Mouse (Mus musculus): ENCODE measurements around the gene Zfp111. TPM values are rescaled to one million over a fixed set of nuclear protein-coding genes. Genes with fewer than 3 reads are reported as not detected.
A peak's percentile ranks its signal among the peaks of the same experiment; 100 is the strongest.

Gene Zfp111
- total RNA-seq, 2 experiments from 2014 or later = 12.8 to 15.1 TPM

GRCm38 (mm10) chr7:24196961-24197360 is 14.3 kb downstream of the Zfp111 start:
- TF ChIP-seq CTCF (IDR thresholded peaks at IDR 0.05) = no peak
- Histone ChIP-seq H3K4me3 (no peak overlapping the region), H3K27ac (no peak overlapping the region)
- intact Hi-C loops (cut with DNase I) = no loop called here
- DNase-seq (ENCODE audit: extremely low spot score in 1 of 2, low spot score in 2 of 2) = no peak

GRCm38 (mm10) chr7:24193157-24193556 is 18.1 kb downstream of the Zfp111 start:
- no peak for DNase-seq (ENCODE audit: extremely low spot score in 1 of 2, low spot score in 2 of 2)
- intact Hi-C loops (cut with DNase I) = no loop called here
- no peak for TF ChIP-seq CTCF (IDR thresholded peaks at IDR 0.05)
- Histone ChIP-seq H3K4me3 (no peak overlapping the region), H3K27ac (no peak overlapping the region)

- no peak for DNase-seq (ENCODE audit: extremely low spot score in 1 of 2, low spot score in 2 of 2)
- no peak for TF ChIP-seq CTCF (IDR thresholded peaks at IDR 0.05)
- intact Hi-C loops (cut with DNase I) = no loop called here
- H3K27ac ChIP-seq = no peak overlapping the region
- no peak overlapping the region for H3K4me3 ChIP-seq
These were observed 19.9 kb downstream of the Zfp111 start for GRCm38 (mm10) chr7:24191361-24191760.

GRCm38 (mm10) chr7:24189571-24189944 is 21.7 kb downstream of the Zfp111 start:
- no peak for TF ChIP-seq CTCF (IDR thresholded peaks at IDR 0.05)
- DNase-seq (ENCODE audit: extremely low spot score in 1 of 2, low spot score in 2 of 2) = no peak
- H3K27ac ChIP-seq = no peak overlapping the region
- H3K4me3 ChIP-seq = no peak overlapping the region
- intact Hi-C loops (cut with DNase I) = no loop called here

GRCm38 (mm10) chr7:24188901-24189570 is 22.2 kb downstream of the Zfp111 start:
- TF ChIP-seq CTCF (IDR thresholded peaks at IDR 0.05) = no peak
- intact Hi-C loops (cut with DNase I) = no loop called here
- no peak overlapping the region for H3K4me3 ChIP-seq
- no peak for DNase-seq (ENCODE audit: extremely low spot score in 1 of 2, low spot score in 2 of 2)
- no peak overlapping the region for H3K27ac ChIP-seq

- DNase-seq (ENCODE audit: extremely low spot score in 1 of 2, low spot score in 2 of 2) = no peak
- no peak for TF ChIP-seq CTCF (IDR thresholded peaks at IDR 0.05)
- no peak overlapping the region for H3K27ac ChIP-seq
- no peak overlapping the region for H3K4me3 ChIP-seq
- intact Hi-C loops (cut with DNase I) = no loop called here
These were observed 23.6 kb downstream of the Zfp111 start for GRCm38 (mm10) chr7:24187611-24188010.

- intact Hi-C loops (cut with DNase I) = loop anchor here (2.0 kb wide), 2 partner anchors 63 to 95 kb away; partner anchors contain the start of genes Zfp112 and Zfp180
- H3K27ac ChIP-seq = peak overlapping the region; percentile 74
- TF ChIP-seq CTCF (IDR thresholded peaks at IDR 0.05) = no peak
- DNase-seq (ENCODE audit: extremely low spot score in 1 of 2, low spot score in 2 of 2) = no peak
- peak overlapping the region; percentile 73 for H3K4me3 ChIP-seq
These were observed 35.9 kb downstream of the Zfp111 start for GRCm38 (mm10) chr7:24175337-24175711.

- peak; percentile 77 for DNase-seq (ENCODE audit: extremely low spot score in 1 of 2, low spot score in 2 of 2)
- TF ChIP-seq CTCF (IDR thresholded peaks at IDR 0.05) = peak; percentile 13
- Histone ChIP-seq H3K27ac (peak within 1 kb of the TSS; percentile 74), H3K4me3 (peak within 1 kb of the TSS; percentile 73)
- intact Hi-C loops (cut with DNase I) = loop anchor here (2.0 kb wide), 2 partner anchors 62 to 94 kb away; partner anchors contain the start of genes Zfp112 and Zfp180
These were observed 36.5 kb downstream of the Zfp111 start, which contains the start of gene Zfp114 for GRCm38 (mm10) chr7:24174618-24175336. Gene Zfp114 (plus strand): TSS chr7:24175060.

- TF ChIP-seq CTCF (IDR thresholded peaks at IDR 0.05) = no peak
- H3K4me3 ChIP-seq = no peak overlapping the region
- H3K27ac ChIP-seq = no peak overlapping the region
- intact Hi-C loops (cut with DNase I) = no loop called here
- DNase-seq (ENCODE audit: extremely low spot score in 1 of 2, low spot score in 2 of 2) = no peak
These were observed 39.1 kb downstream of the Zfp111 start for GRCm38 (mm10) chr7:24172191-24172590.

GRCm38 (mm10) chr7:24153272-24153671 is 58.0 kb downstream of the Zfp111 start:
- peak; percentile 19; the same call in 1 of the 2 replicates for TF ChIP-seq CTCF (IDR thresholded peaks at IDR 0.05)
- no peak overlapping the region for H3K4me3 ChIP-seq
- intact Hi-C loops (cut with DNase I) = no loop called here

More at GRCm38 (mm10) chr7:24153272-24153671, 58.0 kb downstream of the Zfp111 start:
- no peak for DNase-seq (ENCODE audit: extremely low spot score in 1 of 2, low spot score in 2 of 2)
- H3K27ac ChIP-seq = no peak overlapping the region

Other genes with a start within 250 kb of the Zfp111 start
- not detected for gene Vmn1r181, start 236.8 kb downstream of the Zfp111 start, total RNA-seq (2021)
- not detected for gene V1rd19, start 209.8 kb downstream of the Zfp111 start, total RNA-seq (2021)
- not detected for gene Vmn1r183, start 158.2 kb downstream of the Zfp111 start, total RNA-seq (2021)
- 10 to 100 TPM; 60.4 to 66.6 TPM for gene Zfp180, start 129.5 kb downstream of the Zfp111 start, total RNA-seq (2021)
- gene Zfp112, start 99.1 kb downstream of the Zfp111 start, total RNA-seq (2021) = 10 to 100 TPM in 1 of 2 experiments, 1 to 10 TPM in 1; 10.0 to 11.9 TPM
- gene Zfp235, start 77.3 kb downstream of the Zfp111 start, total RNA-seq (2021) = 10 to 100 TPM; 22.0 to 23.1 TPM
- 1 to 10 TPM; 2.7 to 4.5 TPM for gene Zfp114, start 36.4 kb downstream of the Zfp111 start, total RNA-seq (2021)
- gene Zfp109, start 26.1 kb upstream of the Zfp111 start, total RNA-seq (2021) = 10 to 100 TPM; 10.1 to 10.4 TPM
- gene Zfp108, start 43.4 kb upstream of the Zfp111 start, total RNA-seq (2021) = 1 to 10 TPM; 8.7 to 9.2 TPM
- 10 to 100 TPM; 12.8 to 18.3 TPM for gene Zfp93, start 59.0 kb upstream of the Zfp111 start, total RNA-seq (2021)
- gene Zfp61, start 89.8 kb upstream of the Zfp111 start, total RNA-seq (2021) = 10 to 100 TPM; 19.4 to 21.5 TPM
- gene Zfp94, start 105.2 kb upstream of the Zfp111 start, total RNA-seq (2021) = 10 to 100 TPM; 14.0 to 14.5 TPM
- gene Tescl, start 122.5 kb upstream of the Zfp111 start, total RNA-seq (2021) = not detected
- not detected for gene Lypd5, start 137.8 kb upstream of the Zfp111 start, total RNA-seq (2021)
- under 1 TPM; 0.19 to 0.45 TPM for gene Kcnn4, start 158.8 kb upstream of the Zfp111 start, total RNA-seq (2021)
- 10 to 100 TPM; 43.7 to 47.5 TPM for gene Smg9, start 188.2 kb upstream of the Zfp111 start, total RNA-seq (2021)
- gene Irgc1, start 240.9 kb upstream of the Zfp111 start, total RNA-seq (2021) = under 1 TPM in 1 of 2 experiments, not detected in 1; 0.77 TPM

Data from left cerebral cortex, adult 2 months (tissue).